Mouse (Mus musculus): ENCODE results near the gene Pacrg. TPM values are rescaled to one million over a fixed set of nuclear protein-coding genes. Genes with fewer than 3 reads are reported as not detected.

Gene Pacrg
- total RNA-seq (2021) = 10 to 100 TPM; 15.8 to 17.7 TPM

- intact Hi-C loops (cut with DNase I) = no loop called here
- peak; percentile 96 to 99 for DNase-seq (ENCODE audit: low spot score in 2 of 2)
These were observed at the start of gene Pacrg, which contains the start of gene Prkn for GRCm38 (mm10) chr17:10840148-10840707. Gene Pacrg (minus strand): TSS chr17:10840311. Gene Prkn (plus strand): TSS chr17:10840384.

- DNase-seq (ENCODE audit: low spot score in 2 of 2) = no peak
- intact Hi-C loops (cut with DNase I) = no loop called here
These were observed 47.8 kb upstream of the Pacrg start for GRCm38 (mm10) chr17:10887924-10888323.

GRCm38 (mm10) chr17:10882260-10882659 is 42.1 kb upstream of the Pacrg start:
- intact Hi-C loops (cut with DNase I) = no loop called here
- DNase-seq (ENCODE audit: low spot score in 2 of 2) = no peak

GRCm38 (mm10) chr17:10878986-10879385 is 38.9 kb upstream of the Pacrg start:
- intact Hi-C loops (cut with DNase I) = no loop called here
- DNase-seq (ENCODE audit: low spot score in 2 of 2) = no peak

DNA sequence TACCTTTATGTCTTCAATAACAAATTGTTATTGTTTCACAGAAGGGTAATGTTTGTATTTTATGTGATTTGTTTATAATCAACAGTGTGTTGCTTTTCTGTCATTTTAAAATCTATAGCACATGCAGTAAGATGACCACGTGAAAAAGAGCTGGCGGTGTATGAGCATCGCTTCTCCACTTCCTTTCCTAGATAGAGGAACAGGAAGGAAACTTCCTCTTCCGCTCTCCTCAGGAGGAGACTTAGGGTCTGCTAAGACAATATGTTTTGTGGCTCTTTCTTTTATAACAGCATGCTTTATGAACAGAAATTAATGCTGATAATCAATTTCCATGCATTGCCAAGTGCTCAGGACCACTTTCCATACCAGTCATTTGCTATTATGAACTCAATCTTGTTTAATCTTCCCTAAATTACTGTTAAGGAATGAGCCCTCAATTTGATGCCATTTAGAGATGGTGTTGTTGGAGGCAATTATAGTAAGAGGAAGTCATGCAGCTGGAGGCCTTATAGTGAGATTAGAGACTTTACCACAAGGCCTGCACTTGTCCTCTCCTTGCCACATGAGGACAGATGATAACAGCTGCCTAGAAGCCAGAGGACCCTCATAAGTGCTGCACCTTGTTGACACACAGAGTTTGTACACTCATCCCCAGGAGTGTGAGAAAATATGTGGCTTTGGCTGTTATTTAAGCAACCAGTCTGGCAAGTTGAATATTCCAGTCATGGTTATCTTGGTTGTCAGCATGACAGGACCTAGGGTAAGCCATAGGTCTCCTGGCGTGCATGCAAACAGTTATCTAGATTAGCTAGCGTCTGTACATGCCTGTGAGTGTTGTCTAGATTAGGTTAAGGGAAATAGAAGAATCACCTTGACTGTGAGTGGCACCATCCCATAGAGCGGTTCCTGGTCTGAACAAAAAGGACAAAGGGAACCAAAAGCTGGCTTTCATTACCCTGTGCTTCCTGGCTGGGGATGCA is 34.4 kb upstream of the Pacrg start:
- DNase-seq (ENCODE audit: low spot score in 2 of 2) = no peak
- intact Hi-C loops (cut with DNase I) = no loop called here

- DNase-seq (ENCODE audit: low spot score in 2 of 2) = peak; percentile 35 to 38
- intact Hi-C loops (cut with DNase I) = no loop called here
These were observed 14.1 kb upstream of the Pacrg start for GRCm38 (mm10) chr17:10854207-10854606.

- intact Hi-C loops (cut with DNase I) = no loop called here
- peak; percentile 58 to 74 for DNase-seq (ENCODE audit: low spot score in 2 of 2)
These were observed 655 bp upstream of the Pacrg start for GRCm38 (mm10) chr17:10840731-10841201.

DNA sequence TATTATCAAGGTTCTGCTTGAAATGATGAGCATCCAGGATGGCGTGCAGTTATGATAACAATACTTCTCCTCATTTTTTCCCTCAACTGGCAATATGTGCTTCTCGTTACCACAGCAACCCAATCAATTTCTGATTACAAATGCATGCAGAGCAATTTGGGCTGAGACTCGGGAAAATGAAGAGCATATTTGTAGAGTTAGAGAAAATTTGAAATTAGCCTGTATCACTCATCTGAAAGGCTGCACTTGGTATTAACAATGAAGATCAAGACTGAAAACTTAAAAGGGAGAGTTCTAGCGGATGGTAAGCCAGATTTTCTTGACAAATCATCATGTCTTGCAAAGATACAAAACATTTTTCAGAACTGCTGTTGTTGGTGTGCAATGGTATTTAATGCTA is 21.1 kb downstream of the Pacrg start:
- intact Hi-C loops (cut with DNase I) = no loop called here
- no peak for DNase-seq (ENCODE audit: low spot score in 2 of 2)

- DNase-seq (ENCODE audit: low spot score in 2 of 2) = no peak
- intact Hi-C loops (cut with DNase I) = no loop called here
These were observed 31.5 kb downstream of the Pacrg start for GRCm38 (mm10) chr17:10808571-10808970.

DNA sequence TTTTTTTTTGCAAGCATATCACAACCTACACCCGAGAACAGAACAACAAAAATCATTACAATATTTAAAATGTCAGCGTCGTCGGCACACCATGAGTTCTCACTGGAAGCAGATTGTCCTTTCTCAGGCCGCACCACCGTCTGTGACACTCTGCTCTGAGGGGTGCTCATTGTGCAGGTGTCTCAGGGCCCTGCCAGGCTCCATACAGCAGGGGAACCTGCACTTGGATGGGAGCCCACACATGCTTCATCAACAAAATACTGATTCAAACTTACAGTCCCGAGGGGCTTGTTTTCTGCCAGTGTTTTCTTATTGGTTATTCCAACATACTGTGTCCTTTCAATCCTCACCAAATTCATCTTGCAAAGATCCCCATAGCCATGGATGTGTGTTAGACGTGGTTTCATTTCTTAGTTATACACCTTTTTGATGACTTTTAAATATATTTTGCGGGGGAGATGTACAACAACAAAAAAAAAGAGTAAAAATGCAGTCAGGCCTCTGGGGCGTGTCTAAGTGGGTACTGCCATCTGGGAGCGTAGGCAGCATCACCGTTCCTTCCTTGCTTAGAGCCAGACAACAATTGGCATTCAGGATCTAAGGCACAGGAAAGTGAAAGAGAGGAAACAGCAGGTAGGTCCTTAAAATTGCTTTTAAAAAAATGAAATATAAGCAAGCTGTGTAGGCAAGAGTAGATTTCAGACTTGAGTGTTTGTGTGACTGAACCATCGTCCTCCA is 32.7 kb downstream of the Pacrg start:
- intact Hi-C loops (cut with DNase I) = no loop called here
- DNase-seq (ENCODE audit: low spot score in 2 of 2) = peak in 1 of 2 experiments; percentile 15

DNA sequence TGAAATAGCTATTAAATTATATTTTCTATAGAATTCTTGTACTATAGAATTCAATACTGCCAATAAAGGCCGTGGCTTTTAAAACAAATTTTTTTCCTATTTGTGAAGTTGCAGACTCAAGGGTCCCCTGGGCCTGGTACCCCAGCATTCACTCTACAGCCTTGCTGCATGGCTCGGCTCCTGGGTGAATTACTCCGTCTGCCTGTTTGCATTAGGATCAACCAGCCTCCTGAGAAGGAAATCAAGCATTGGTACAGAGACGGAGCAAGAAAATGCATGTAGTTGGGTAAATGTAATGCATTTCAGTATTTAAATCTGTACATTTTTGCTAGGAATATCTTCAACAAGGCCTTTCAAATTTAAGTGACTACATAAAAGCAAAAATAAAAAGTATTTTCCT is 33.4 kb downstream of the Pacrg start:
- no peak for DNase-seq (ENCODE audit: low spot score in 2 of 2)
- intact Hi-C loops (cut with DNase I) = no loop called here

GRCm38 (mm10) chr17:10791661-10792060 is 48.5 kb downstream of the Pacrg start:
- intact Hi-C loops (cut with DNase I) = no loop called here
- DNase-seq (ENCODE audit: low spot score in 2 of 2) = peak in 1 of 2 experiments; percentile 34

- no peak for DNase-seq (ENCODE audit: low spot score in 2 of 2)
- intact Hi-C loops (cut with DNase I) = no loop called here
These were observed 55.6 kb downstream of the Pacrg start for GRCm38 (mm10) chr17:10784401-10784920.

GRCm38 (mm10) chr17:10776503-10776902 is 63.6 kb downstream of the Pacrg start:
- intact Hi-C loops (cut with DNase I) = no loop called here
- no peak for DNase-seq (ENCODE audit: low spot score in 2 of 2)

- intact Hi-C loops (cut with DNase I) = no loop called here
These were observed 65.6 kb downstream of the Pacrg start for GRCm38 (mm10) chr17:10774468-10774867.

GRCm38 (mm10) chr17:10772207-10772606 is 67.9 kb downstream of the Pacrg start:
- intact Hi-C loops (cut with DNase I) = no loop called here
- DNase-seq (ENCODE audit: low spot score in 2 of 2) = no peak

More at GRCm38 (mm10) chr17:10774468-10774867, 65.6 kb downstream of the Pacrg start:
- DNase-seq (ENCODE audit: low spot score in 2 of 2) = no peak

- intact Hi-C loops (cut with DNase I) = no loop called here
- DNase-seq (ENCODE audit: low spot score in 2 of 2) = peak; percentile 18 to 57
These were observed 70.2 kb downstream of the Pacrg start for GRCm38 (mm10) chr17:10769873-10770272.

DNA sequence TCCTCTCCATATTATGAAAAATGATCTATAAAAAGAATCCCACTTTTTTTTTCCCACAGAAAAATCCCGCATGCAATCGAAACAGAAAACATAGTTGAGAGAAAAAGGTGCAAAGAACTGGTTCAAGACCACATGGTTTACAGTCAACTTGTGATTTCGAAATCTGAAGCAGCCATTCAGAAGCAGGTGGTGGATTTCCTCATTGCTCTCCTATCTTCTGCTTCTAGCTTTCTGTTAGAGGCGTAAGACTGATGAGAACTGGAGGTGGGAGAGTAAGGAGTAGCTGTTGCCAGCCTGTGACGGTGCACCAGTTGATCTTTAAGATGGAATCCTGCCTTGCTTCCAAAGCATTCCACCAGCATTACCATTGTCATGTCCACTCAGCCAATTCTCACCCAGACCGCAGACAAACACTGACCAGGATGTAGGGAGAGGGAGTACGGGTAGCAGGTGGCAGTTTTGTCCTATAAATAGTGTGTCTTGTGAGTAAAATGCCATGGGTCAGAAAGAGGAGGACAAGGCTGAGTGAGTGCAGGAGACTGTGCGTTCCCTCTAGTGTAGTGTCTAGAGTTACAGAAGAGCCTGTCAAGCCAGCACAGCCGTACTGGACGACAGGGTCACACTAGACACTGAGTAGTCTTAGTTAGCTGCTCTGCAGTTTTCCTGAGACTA is 73.2 kb downstream of the Pacrg start:
- no peak for DNase-seq (ENCODE audit: low spot score in 2 of 2)
- intact Hi-C loops (cut with DNase I) = no loop called here

DNA sequence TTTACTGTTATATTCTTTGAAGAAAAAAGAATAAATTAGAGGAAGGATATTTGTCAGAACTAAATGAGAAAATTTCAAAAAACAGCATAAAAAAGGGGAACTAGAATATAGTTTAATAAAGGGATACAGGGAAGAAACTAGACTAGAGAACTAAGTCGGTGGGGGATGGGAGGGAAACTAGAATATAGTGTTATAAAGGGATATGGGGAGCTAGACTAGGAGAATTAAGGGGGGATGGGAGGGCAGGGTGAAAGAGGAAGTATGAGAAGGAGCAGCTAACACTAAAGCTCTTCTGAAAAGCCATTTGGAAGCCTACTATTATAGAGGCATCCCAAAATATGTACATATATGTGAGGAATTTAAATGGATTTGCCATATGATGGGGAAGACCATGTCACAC is 75.8 kb downstream of the Pacrg start:
- intact Hi-C loops (cut with DNase I) = no loop called here

More for the DNA sequence above, 75.8 kb downstream of the Pacrg start:
- DNase-seq (ENCODE audit: low spot score in 2 of 2) = no peak

Measured in left cerebral cortex, postnatal 25 days (tissue).